Mouse (Mus musculus): ENCODE measurements around the gene Pik3c2g.

DNA sequence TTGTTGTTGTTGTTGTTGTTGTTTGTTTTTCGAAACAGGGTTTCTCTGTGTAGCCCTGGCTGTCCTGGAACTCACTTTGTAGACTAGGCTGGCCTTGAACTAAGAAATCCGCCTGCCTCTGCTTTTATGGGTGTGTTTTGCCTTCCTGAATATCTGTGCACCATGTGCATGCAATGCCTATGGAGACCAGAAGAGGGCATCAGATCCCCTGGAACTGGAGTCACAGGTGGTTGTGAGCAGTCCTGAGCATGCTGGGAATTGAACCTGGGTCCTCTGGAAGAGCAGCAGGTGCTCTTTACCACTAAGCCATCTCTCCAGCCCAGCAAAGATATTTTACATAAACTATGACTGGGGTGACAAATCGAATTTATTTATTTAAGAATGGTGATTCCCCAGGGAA is 47.5 kb downstream of the Pik3c2g start:
- TF ChIP-seq CTCF (IDR thresholded peaks at IDR 0.05) (0 out of 2 replicates have a peak, but pooled peaks have one; percentile 3), EP300 (IDR thresholded peaks at IDR 0.05) (no peak)

Measured in lung, postnatal 0 days (tissue).